Mouse (Mus musculus): ENCODE data around the gene Rnf5. TPM values are rescaled to one million over a fixed set of nuclear protein-coding genes. Genes with fewer than 3 reads are reported as not detected.

Gene Rnf5
- polyA plus RNA-seq, 1 experiment from 2014 or later: 249 TPM

GRCm38 (mm10) chr17:34569919-34570318 is 33.6 kb downstream of the Rnf5 start:
- H3K27me3 ChIP-seq (replicated peaks): no peaks in the 10 kb centered on the region
- peaks cover 6% of the 10 kb centered on the region; the same call in 1 of the 2 replicates for H3K4me1 ChIP-seq
- no peak overlapping the region for H3K4me2 ChIP-seq (replicated peaks)
- no peak overlapping the region for H3K27ac ChIP-seq
- H3K9ac ChIP-seq: no peak overlapping the region
- no peak for ATAC-seq (ENCODE audit: low FRiP score, low read depth)
- WGBS: 75% methylated on average over 4 of the region's 4 CpGs
- H3K4me3 ChIP-seq: no peak overlapping the region
- no peaks in the 10 kb centered on the region for H3K36me3 ChIP-seq
- no peaks in the 10 kb centered on the region for H3K9me3 ChIP-seq

GRCm38 (mm10) chr17:34568421-34568820 is 35.1 kb downstream of the Rnf5 start:
- Histone ChIP-seq H3K4me3 (no peak overlapping the region), H3K4me1 (peaks cover 13% of the 10 kb centered on the region; the same call in 1 of the 2 replicates), H3K36me3 (no peaks in the 10 kb centered on the region), H3K4me2 (replicated peaks) (no peak overlapping the region), H3K27me3 (replicated peaks) (no peaks in the 10 kb centered on the region), H3K9ac (no peak overlapping the region), H3K9me3 (no peaks in the 10 kb centered on the region), H3K27ac (no peak overlapping the region)
- ATAC-seq (ENCODE audit: low FRiP score, low read depth): no peak
- WGBS: 76% methylated on average over 13 of the region's 13 CpGs

GRCm38 (mm10) chr17:34567311-34567710 is 36.2 kb downstream of the Rnf5 start:
- WGBS: 78% methylated on average over 9 of the region's 9 CpGs
- Histone ChIP-seq H3K4me2 (replicated peaks) (no peak overlapping the region), H3K4me1 (peaks cover 9% of the 10 kb centered on the region; the same call in 1 of the 2 replicates), H3K9me3 (no peaks in the 10 kb centered on the region), H3K4me3 (no peak overlapping the region), H3K27ac (no peak overlapping the region), H3K9ac (no peak overlapping the region), H3K27me3 (replicated peaks) (no peaks in the 10 kb centered on the region), H3K36me3 (no peaks in the 10 kb centered on the region)
- no peak for ATAC-seq (ENCODE audit: low FRiP score, low read depth)

- Histone ChIP-seq H3K4me2 (replicated peaks) (peak overlapping the region; percentile 20; the same call in 1 of the 2 replicates), H3K9ac (no peak overlapping the region), H3K9me3 (no peaks in the 10 kb centered on the region), H3K36me3 (no peaks in the 10 kb centered on the region), H3K4me3 (0 out of 2 replicates have a peak overlapping the region, but pooled peaks have one; percentile 7), H3K4me1 (peaks cover 7% of the 10 kb centered on the region; the same call in 1 of the 2 replicates), H3K27ac (no peak overlapping the region), H3K27me3 (replicated peaks) (no peaks in the 10 kb centered on the region)
- WGBS: 45% methylated on average over 3 of the region's 3 CpGs
- ATAC-seq (ENCODE audit: low FRiP score, low read depth): no peak
Observed at GRCm38 (mm10) chr17:34564796-34565195, 38.7 kb downstream of the Rnf5 start.

GRCm38 (mm10) chr17:34564003-34564421 is 39.5 kb downstream of the Rnf5 start, which contains the start of gene Notch4:
Gene Notch4 (plus strand): TSS chr17:34564268.
- no peak within 1 kb of the TSS for H3K9ac ChIP-seq
- peak within 1 kb of the TSS; percentile 20; the same call in 1 of the 2 replicates for H3K4me2 ChIP-seq (replicated peaks)
- whole genome bisulfite sequencing: 11% methylated on average over 6 of the region's 6 CpGs

GRCm38 (mm10) chr17:34563354-34563753 is 40.1 kb downstream of the Rnf5 start:
- no peak overlapping the region for H3K4me3 ChIP-seq
- no peaks in the 10 kb centered on the region for H3K36me3 ChIP-seq
- 78% methylated on average over 11 of the region's 11 CpGs for WGBS
- H3K4me1 ChIP-seq: peaks cover 7% of the 10 kb centered on the region; the same call in 1 of the 2 replicates
- no peaks in the 10 kb centered on the region for H3K9me3 ChIP-seq
- H3K9ac ChIP-seq: no peak overlapping the region
- H3K27me3 ChIP-seq (replicated peaks): no peaks in the 10 kb centered on the region
- no peak overlapping the region for H3K27ac ChIP-seq
- ATAC-seq (ENCODE audit: low FRiP score, low read depth): no peak
- H3K4me2 ChIP-seq (replicated peaks): no peak overlapping the region

More at GRCm38 (mm10) chr17:34564003-34564421, 39.5 kb downstream of the Rnf5 start, which contains the start of gene Notch4:
- ATAC-seq (ENCODE audit: low FRiP score, low read depth): no peak
- H3K27ac ChIP-seq: no peak within 1 kb of the TSS
- H3K4me1 ChIP-seq: peaks cover 7% of the 10 kb centered on the region; the same call in 1 of the 2 replicates
- H3K27me3 ChIP-seq (replicated peaks): no peaks in the 10 kb centered on the region
- peak within 1 kb of the TSS; percentile 7; the same call in 1 of the 2 replicates for H3K4me3 ChIP-seq
- H3K9me3 ChIP-seq: no peaks in the 10 kb centered on the region
- H3K36me3 ChIP-seq: no peaks in the 10 kb centered on the region

GRCm38 (mm10) chr17:34562595-34562994 is 40.9 kb downstream of the Rnf5 start:
- no peak for ATAC-seq (ENCODE audit: low FRiP score, low read depth)
- H3K27me3 ChIP-seq (replicated peaks): no peaks in the 10 kb centered on the region
- 72% methylated on average over 3 of the region's 3 CpGs for WGBS

GRCm38 (mm10) chr17:34561200-34561599 is 42.3 kb downstream of the Rnf5 start:
- WGBS: 47% methylated on average over 8 of the region's 8 CpGs
- H3K9me3 ChIP-seq: no peaks in the 10 kb centered on the region
- no peak overlapping the region for H3K27ac ChIP-seq
- H3K4me1 ChIP-seq: peaks cover 7% of the 10 kb centered on the region; the same call in 1 of the 2 replicates
- H3K36me3 ChIP-seq: no peaks in the 10 kb centered on the region
- no peak for ATAC-seq (ENCODE audit: low FRiP score, low read depth)
- H3K27me3 ChIP-seq (replicated peaks): no peaks in the 10 kb centered on the region
- no peak overlapping the region for H3K9ac ChIP-seq
- no peak overlapping the region for H3K4me2 ChIP-seq (replicated peaks)
- no peak overlapping the region; the same call in 1 of the 2 replicates for H3K4me3 ChIP-seq

More at GRCm38 (mm10) chr17:34562595-34562994, 40.9 kb downstream of the Rnf5 start:
- H3K36me3 ChIP-seq: no peaks in the 10 kb centered on the region
- no peak overlapping the region for H3K4me3 ChIP-seq
- H3K4me1 ChIP-seq: peaks cover 7% of the 10 kb centered on the region; the same call in 1 of the 2 replicates
- no peak overlapping the region for H3K4me2 ChIP-seq (replicated peaks)
- no peak overlapping the region for H3K9ac ChIP-seq
- H3K27ac ChIP-seq: no peak overlapping the region
- no peaks in the 10 kb centered on the region for H3K9me3 ChIP-seq

- Histone ChIP-seq H3K4me1 (peaks cover 7% of the 10 kb centered on the region; the same call in 1 of the 2 replicates), H3K27me3 (replicated peaks) (no peaks in the 10 kb centered on the region), H3K27ac (no peak overlapping the region), H3K9ac (no peak overlapping the region), H3K4me3 (no peak overlapping the region), H3K4me2 (replicated peaks) (no peak overlapping the region), H3K36me3 (no peaks in the 10 kb centered on the region), H3K9me3 (no peaks in the 10 kb centered on the region)
- ATAC-seq (ENCODE audit: low FRiP score, low read depth): no peak
- 92% methylated on average over 6 of the region's 6 CpGs for WGBS
Observed at GRCm38 (mm10) chr17:34560438-34560837, 43.1 kb downstream of the Rnf5 start.

- Histone ChIP-seq H3K27me3 (replicated peaks) (no peaks in the 10 kb centered on the region), H3K4me3 (no peak overlapping the region), H3K9me3 (no peaks in the 10 kb centered on the region), H3K4me2 (replicated peaks) (no peak overlapping the region), H3K36me3 (no peaks in the 10 kb centered on the region), H3K9ac (no peak overlapping the region), H3K27ac (no peak overlapping the region), H3K4me1 (peaks cover 7% of the 10 kb centered on the region; the same call in 1 of the 2 replicates)
- ATAC-seq (ENCODE audit: low FRiP score, low read depth): no peak
- WGBS: 32% methylated on average over 15 of the region's 15 CpGs
Observed at GRCm38 (mm10) chr17:34559895-34560294, 43.6 kb downstream of the Rnf5 start.

GRCm38 (mm10) chr17:34559116-34559515 is 44.4 kb downstream of the Rnf5 start:
- H3K27ac ChIP-seq: no peak overlapping the region
- no peaks in the 10 kb centered on the region for H3K36me3 ChIP-seq
- H3K4me2 ChIP-seq (replicated peaks): no peak overlapping the region
- no peak for ATAC-seq (ENCODE audit: low FRiP score, low read depth)
- WGBS: 89% methylated on average over 7 of the region's 7 CpGs
- no peak overlapping the region for H3K9ac ChIP-seq
- H3K4me3 ChIP-seq: no peak overlapping the region
- no peaks in the 10 kb centered on the region for H3K9me3 ChIP-seq
- H3K4me1 ChIP-seq: peaks cover 3% of the 10 kb centered on the region; the same call in 1 of the 2 replicates
- no peaks in the 10 kb centered on the region for H3K27me3 ChIP-seq (replicated peaks)

- H3K4me1 ChIP-seq: no peaks in the 10 kb centered on the region
- no peak for ATAC-seq (ENCODE audit: low FRiP score, low read depth)
- no peaks in the 10 kb centered on the region for H3K36me3 ChIP-seq
- 57% methylated on average over 11 of the region's 11 CpGs for WGBS
- H3K4me3 ChIP-seq: no peak overlapping the region
- H3K9ac ChIP-seq: no peak overlapping the region
- H3K27ac ChIP-seq: no peak overlapping the region
- H3K27me3 ChIP-seq (replicated peaks): no peaks in the 10 kb centered on the region
- H3K4me2 ChIP-seq (replicated peaks): no peak overlapping the region
- H3K9me3 ChIP-seq: no peaks in the 10 kb centered on the region
Observed at GRCm38 (mm10) chr17:34557411-34557810, 46.1 kb downstream of the Rnf5 start.

- WGBS: 89% methylated on average over 8 of the region's 8 CpGs
- no peak overlapping the region for H3K27ac ChIP-seq
- ATAC-seq (ENCODE audit: low FRiP score, low read depth): no peak
- no peaks in the 10 kb centered on the region for H3K36me3 ChIP-seq
- H3K9me3 ChIP-seq: no peaks in the 10 kb centered on the region
- no peaks in the 10 kb centered on the region for H3K27me3 ChIP-seq (replicated peaks)
- H3K9ac ChIP-seq: no peak overlapping the region
- no peak overlapping the region for H3K4me3 ChIP-seq
- no peak overlapping the region for H3K4me2 ChIP-seq (replicated peaks)
- H3K4me1 ChIP-seq: no peaks in the 10 kb centered on the region
Observed at GRCm38 (mm10) chr17:34556406-34556805, 47.1 kb downstream of the Rnf5 start.
